Mouse (Mus musculus) left cerebral cortex, adult 2 months (tissue): ENCODE results near the gene a. TPM values are rescaled to one million over a fixed set of nuclear protein-coding genes. Genes with fewer than 3 reads are reported as not detected.
A peak's percentile ranks its signal among the peaks of the same experiment; 100 is the strongest.

Experiments used
- DNase-seq, 2 experiments: peaks; one replicate each; pipeline ENCODE4 v3.0.0; 2021 to 2022; ENCODE audit warnings: low spot score in 2 of 2, mixed read lengths in 1 of 2; ENCODE audit errors: extremely low spot score in 1 of 2
- H3K27ac ChIP-seq: fragments of 200-600 bp; 2 replicates; pipeline ENCODE4 v1.8.1; 2022
- H3K4me3 ChIP-seq: fragments of 200-600 bp; 2 replicates; pipeline ENCODE4 v1.8.1; 2022
- CTCF ChIP-seq: fragments of 200-600 bp; IDR thresholded peaks from 2 replicates; pipeline ENCODE4 v1.8.1; 2022; ENCODE audit warnings: antibody characterized with exemption, mild to moderate bottlenecking, moderate library complexity
- intact Hi-C: fragments of 180-260 bp; cut with DNase I; formaldehyde crosslinking; loops from one replicate; pipeline ENCODE4 v1.15.1; 2025
- total RNA-seq, 2 experiments: library from RNA; stranded (reverse); gene quantifications; 2 replicates each; pipeline ENCODE4 v1.2.3; 2021

The a gene
- total RNA-seq, 2 experiments from 2014 or later = not detected

- Histone ChIP-seq H3K27ac (no peak overlapping the region), H3K4me3 (no peak overlapping the region)
- TF ChIP-seq CTCF = no peak
- intact Hi-C loops = no loop called here
- no peak for DNase-seq
These were observed 26.2 kb upstream of the a start for GRCm38 (mm10) chr2:154764828-154765497.

DNA sequence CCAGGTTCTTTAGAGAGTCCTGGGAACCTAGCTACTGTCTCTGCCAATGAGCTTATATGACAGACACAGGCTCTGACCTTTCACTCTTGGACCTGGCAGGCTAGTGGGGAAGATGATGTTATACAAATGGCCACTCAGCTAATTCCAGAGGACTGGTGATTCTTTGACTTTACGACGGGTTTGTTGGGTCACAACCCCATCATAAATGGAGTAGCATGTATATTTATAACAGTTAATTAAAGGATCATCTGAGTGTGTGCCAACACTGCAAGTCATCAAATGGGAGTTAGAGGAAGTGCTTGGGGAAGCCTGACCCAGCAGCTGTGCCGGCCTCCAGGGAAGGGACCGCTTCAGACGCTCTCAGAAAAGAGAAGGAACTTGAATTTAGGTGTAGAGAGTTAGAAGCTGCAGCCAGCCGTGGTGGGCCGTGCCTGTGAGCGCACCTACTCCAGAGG, 25.6 kb upstream of the a start:
- Histone ChIP-seq H3K27ac (no peak overlapping the region), H3K4me3 (no peak overlapping the region)
- no peak for TF ChIP-seq CTCF
- no peak for DNase-seq
- intact Hi-C loops = no loop called here

- H3K27ac ChIP-seq = no peak overlapping the region
- H3K4me3 ChIP-seq = no peak overlapping the region
- intact Hi-C loops = no loop called here
- TF ChIP-seq CTCF = no peak
- no peak for DNase-seq
These were observed 24.2 kb upstream of the a start for GRCm38 (mm10) chr2:154767051-154767450.

DNA sequence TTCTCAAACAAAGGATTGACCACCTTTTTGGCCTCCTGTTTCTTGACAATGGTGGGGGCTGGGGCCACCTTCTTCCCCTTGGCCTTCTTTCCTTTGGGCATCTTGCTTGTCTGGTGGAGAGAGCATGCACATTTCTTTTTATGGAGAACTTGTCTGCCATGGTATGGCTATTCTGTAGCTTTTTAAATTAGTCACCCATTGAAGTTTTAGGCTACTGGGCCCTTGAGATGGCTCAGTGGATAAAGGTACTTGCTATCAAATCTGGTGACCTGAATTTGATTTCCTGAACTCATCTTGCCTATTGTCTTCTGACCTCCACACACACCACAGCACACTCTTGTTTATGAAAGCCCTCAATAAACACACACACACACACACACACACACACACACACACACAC, 21.3 kb upstream of the a start, which contains the start of gene Gm14214:
Gene Gm14214, minus strand, starts transcription at position 101 of the 400 bp plus-strand sequence.
- no peak for DNase-seq
- intact Hi-C loops = no loop called here
- no peak within 1 kb of the TSS for H3K4me3 ChIP-seq
- H3K27ac ChIP-seq = no peak within 1 kb of the TSS
- no peak for TF ChIP-seq CTCF

GRCm38 (mm10) chr2:154771604-154772003, 19.6 kb upstream of the a start:
- no peak for TF ChIP-seq CTCF
- no peak for DNase-seq
- intact Hi-C loops = no loop called here
- Histone ChIP-seq H3K27ac (no peak overlapping the region; the same call in 1 of the 2 replicates), H3K4me3 (no peak overlapping the region)

DNA sequence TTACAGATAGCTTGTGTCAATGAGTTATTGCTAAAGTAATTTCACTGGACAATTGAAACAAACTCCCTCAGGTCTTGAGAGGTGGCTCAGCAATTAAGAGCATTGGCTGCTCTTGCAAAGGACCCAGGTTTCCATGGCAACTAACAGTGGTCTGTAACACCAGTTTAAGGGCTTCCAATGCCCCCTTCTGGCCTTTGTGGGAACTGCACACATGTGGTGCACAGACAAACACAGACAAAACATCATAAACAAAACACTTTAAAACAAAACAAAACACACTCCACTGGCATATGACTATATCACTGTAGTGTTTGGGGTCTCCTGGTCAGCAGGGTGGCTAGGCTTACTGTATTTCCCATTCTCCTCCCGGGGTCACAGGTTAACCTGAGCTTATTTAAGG, 17.2 kb upstream of the a start:
- peak; percentile 29 for TF ChIP-seq CTCF
- Histone ChIP-seq H3K27ac (no peak overlapping the region), H3K4me3 (no peak overlapping the region)
- intact Hi-C loops = no loop called here
- no peak for DNase-seq

- TF ChIP-seq CTCF = no peak
- DNase-seq = no peak
- Histone ChIP-seq H3K27ac (no peak overlapping the region), H3K4me3 (no peak overlapping the region)
- intact Hi-C loops = no loop called here
These were observed 14.7 kb upstream of the a start for GRCm38 (mm10) chr2:154776496-154776895.

- DNase-seq = no peak
- TF ChIP-seq CTCF = no peak
- Histone ChIP-seq H3K27ac (no peak overlapping the region), H3K4me3 (no peak overlapping the region)
- intact Hi-C loops = no loop called here
These were observed 11.6 kb upstream of the a start for GRCm38 (mm10) chr2:154779648-154780047.

GRCm38 (mm10) chr2:154782361-154782760, 8.8 kb upstream of the a start:
- intact Hi-C loops = no loop called here
- TF ChIP-seq CTCF = no peak
- Histone ChIP-seq H3K27ac (no peak overlapping the region), H3K4me3 (no peak overlapping the region)
- DNase-seq = no peak

DNA sequence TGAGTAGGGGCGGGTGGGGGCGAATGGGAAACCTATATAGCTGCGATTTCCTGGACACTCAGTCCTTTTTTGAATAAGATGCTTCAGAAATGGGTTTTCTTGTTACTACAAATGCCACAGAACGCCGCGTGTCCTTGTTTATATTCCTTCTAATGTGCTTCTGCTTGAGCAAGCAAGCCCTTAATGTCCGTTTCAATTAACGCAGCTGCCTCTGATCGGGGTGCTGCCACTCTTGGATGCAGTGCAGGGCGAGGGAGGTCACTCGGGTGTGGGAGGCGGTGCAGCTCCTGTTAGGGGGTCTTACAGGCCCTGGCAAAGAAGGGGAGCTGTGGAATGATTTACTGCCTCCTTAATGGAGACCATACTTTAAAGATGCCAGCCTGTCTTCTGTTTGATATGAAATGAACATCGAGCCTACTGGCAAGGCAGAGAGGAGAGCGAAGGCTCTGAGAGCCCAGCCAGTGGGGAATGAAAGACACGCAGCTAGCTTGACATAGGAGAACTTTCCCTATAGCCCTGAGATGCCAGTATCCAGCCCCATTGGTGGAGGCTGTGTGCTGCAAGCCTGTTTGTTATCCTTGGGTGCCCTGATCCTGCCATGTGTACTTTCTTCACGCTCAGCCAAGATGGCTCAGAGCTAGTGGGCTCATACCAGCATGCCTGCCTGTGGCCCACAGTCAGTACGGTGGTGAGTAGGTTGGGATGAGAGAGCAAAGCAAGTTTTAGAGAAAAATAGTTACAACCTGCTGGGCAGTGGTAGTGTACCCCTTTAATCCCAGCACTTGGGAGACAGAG, 8.1 kb upstream of the a start:
- Histone ChIP-seq H3K4me3 (no peak overlapping the region), H3K27ac (no peak overlapping the region)
- intact Hi-C loops = no loop called here
- no peak for DNase-seq
- TF ChIP-seq CTCF = no peak

GRCm38 (mm10) chr2:154785284-154785683, 5.9 kb upstream of the a start:
- Histone ChIP-seq H3K4me3 (no peak overlapping the region), H3K27ac (no peak overlapping the region)
- no peak for TF ChIP-seq CTCF
- no peak for DNase-seq
- intact Hi-C loops = no loop called here

DNA sequence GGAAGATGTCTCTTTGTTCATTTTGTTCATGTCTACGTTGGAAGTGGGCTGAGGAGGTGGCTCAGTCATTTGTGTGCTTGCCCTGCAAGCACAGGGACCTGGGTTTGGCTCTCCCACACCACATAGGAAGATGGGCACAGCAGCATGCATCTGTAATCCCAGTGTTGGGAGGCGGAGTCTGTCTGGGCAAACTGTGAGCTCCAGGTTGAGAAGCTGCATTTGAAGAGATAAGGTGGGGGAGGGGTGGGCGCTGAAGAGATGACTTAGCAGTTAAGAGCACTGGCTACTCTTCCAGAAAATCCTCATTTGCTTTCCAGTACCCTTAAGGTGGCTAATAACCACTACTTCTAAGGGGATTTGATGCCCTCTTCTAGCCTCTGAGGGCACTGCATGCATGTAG, 5.0 kb upstream of the a start:
- DNase-seq = no peak
- Histone ChIP-seq H3K27ac (no peak overlapping the region), H3K4me3 (no peak overlapping the region)
- no peak for TF ChIP-seq CTCF
- intact Hi-C loops = no loop called here
